Mouse (Mus musculus) hindbrain, postnatal 0 days (tissue): Measurements from ENCODE around the gene Adgrb3. TPM values are rescaled to one million over a fixed set of nuclear protein-coding genes. Genes with fewer than 3 reads are reported as not detected.
A peak's percentile ranks its signal among the peaks of the same experiment; 100 is the strongest.

Source experiments
- ATAC-seq: fragments of 200-750 bp; cut with Nextera tagmentation; 2 replicates; pipeline ENCODE4 v1.8.0; 2017; ENCODE audit warnings: mild to moderate bottlenecking, moderate TSS enrichment, moderate library complexity
- DNase-seq: peaks from one replicate; pipeline ENCODE4 v3.0.0-alpha.2; 2015; ENCODE audit warnings: low spot score
- H3K27ac ChIP-seq: fragments of 300-500 bp; sonication (generic); 2 replicates; pipeline ENCODE4 v1.5.1; 2014; ENCODE audit warnings: mild to moderate bottlenecking
- H3K27me3 ChIP-seq: fragments of 300-500 bp; sonication (generic); 2 replicates; pipeline ENCODE4 v1.6.1; 2014; ENCODE audit warnings: low read length, mixed read lengths; ENCODE audit not compliant: insufficient read depth
- H3K36me3 ChIP-seq: fragments of 300-500 bp; sonication (generic); 2 replicates; pipeline ENCODE4 v1.6.1; 2014; ENCODE audit warnings: low read length, mixed read lengths; ENCODE audit not compliant: insufficient read depth
- H3K4me1 ChIP-seq: fragments of 300-500 bp; sonication (generic); 2 replicates; pipeline ENCODE4 v1.6.1; 2014; ENCODE audit warnings: antibody characterized with exemption, low read length, mixed read lengths; ENCODE audit not compliant: insufficient read depth
- H3K4me2 ChIP-seq: fragments of 300-500 bp; sonication (generic); 2 replicates; pipeline ENCODE4 v1.6.1; 2014; ENCODE audit warnings: low read depth, mild to moderate bottlenecking, low read length, moderate library complexity, mixed read lengths
- H3K4me3 ChIP-seq: fragments of 300-500 bp; sonication (generic); 2 replicates; pipeline ENCODE4 v1.5.1; 2014; ENCODE audit warnings: low read length
- H3K9ac ChIP-seq: fragments of 300-500 bp; sonication (generic); replicated peaks from 2 replicates; pipeline ENCODE4 v1.6.1; 2014; ENCODE audit warnings: mild to moderate bottlenecking, low read length, moderate library complexity, mixed read lengths
- H3K9me3 ChIP-seq: fragments of 300-500 bp; sonication (generic); 2 replicates; pipeline ENCODE4 v1.6.1; 2016; ENCODE audit warnings: low read length, mixed read lengths
- CTCF ChIP-seq: IDR thresholded peaks from 2 replicates; pipeline ENCODE4 v1.5.1; 2016; ENCODE audit warnings: antibody characterized with exemption, control low read depth, low read depth
- WGBS: fragments of 180-500 bp; shearing (Covaris S2); extraction: QIAGEN DNeasy Blood & Tissue Kit; methylation state at CpG from one replicate; pipeline ENCODE4 v1.1.7; 2014; 5-methylcytosine and 5-hydroxymethylcytosine counted together
- polyA plus RNA-seq: library from polyadenylated mRNA; unstranded; fragments of >200 nt; fragmentation: Nextera tagmentation; extraction: Ambion mirVana; gene quantifications from 2 replicates; pipeline ENCODE4 v1.2.1, GENCODE M21; 2015
- total RNA-seq: library from RNA; depleted of rRNA; stranded (reverse); fragments of >200 nt; gene quantifications from 2 replicates; pipeline ENCODE4 v1.2.3, GENCODE M21; 2014

Adgrb3 gene
- total and polyA plus RNA-seq, 2 experiments from 2014 or later = 46.5 to 74.6 TPM

DNA sequence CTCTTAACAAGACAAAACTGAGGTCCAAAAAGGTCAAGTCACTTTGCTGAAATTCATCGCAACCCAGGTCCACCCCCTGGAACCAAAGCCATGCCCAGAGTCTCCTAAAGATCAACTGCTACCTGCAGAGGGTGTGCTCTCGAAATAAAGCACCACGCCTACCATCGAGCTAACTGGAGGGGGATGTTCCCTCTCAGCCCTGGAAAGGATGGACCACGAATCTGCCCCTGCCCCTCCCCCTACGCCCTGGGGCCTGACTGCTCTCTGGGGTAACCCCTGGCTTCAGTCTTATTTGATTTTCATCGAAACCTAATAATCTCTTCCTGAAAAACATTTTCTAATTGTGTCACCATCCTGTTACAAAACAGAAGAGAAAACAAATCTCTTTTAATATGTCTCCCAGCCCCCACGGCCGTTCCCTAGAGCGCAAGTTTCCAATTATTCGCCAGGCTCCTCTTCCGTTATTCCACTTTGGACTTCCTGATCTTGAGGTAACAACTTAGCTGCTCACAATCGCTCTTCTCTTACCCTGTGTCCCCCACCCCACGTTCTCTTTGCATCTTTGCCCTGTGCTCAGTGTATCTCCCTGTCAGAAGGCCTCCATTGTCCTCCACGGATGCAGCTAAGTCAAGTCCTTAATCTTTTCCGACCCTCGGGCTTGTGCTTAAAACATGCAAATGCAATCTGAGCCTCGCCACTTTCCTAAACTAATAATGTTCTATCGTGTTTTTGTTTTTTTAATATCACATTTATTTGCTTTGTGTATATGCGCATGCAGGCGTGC, 651.0 kb downstream of the Adgrb3 start:
- TF ChIP-seq CTCF = no peak
- Histone ChIP-seq H3K36me3 (no peaks in the 10 kb centered on the region), H3K27ac (peak overlapping the region; percentile 26; the same call in 1 of the 2 replicates), H3K4me3 (no peak overlapping the region), H3K4me2 (no peak overlapping the region), H3K27me3 (no peaks in the 10 kb centered on the region), H3K9me3 (no peaks in the 10 kb centered on the region), H3K9ac (no peak overlapping the region), H3K4me1 (peaks cover 11% of the 10 kb centered on the region)
- DNase-seq (no peak), ATAC-seq (no peak)
- WGBS = 42% methylated on average over 21 of the region's 21 CpGs

DNA sequence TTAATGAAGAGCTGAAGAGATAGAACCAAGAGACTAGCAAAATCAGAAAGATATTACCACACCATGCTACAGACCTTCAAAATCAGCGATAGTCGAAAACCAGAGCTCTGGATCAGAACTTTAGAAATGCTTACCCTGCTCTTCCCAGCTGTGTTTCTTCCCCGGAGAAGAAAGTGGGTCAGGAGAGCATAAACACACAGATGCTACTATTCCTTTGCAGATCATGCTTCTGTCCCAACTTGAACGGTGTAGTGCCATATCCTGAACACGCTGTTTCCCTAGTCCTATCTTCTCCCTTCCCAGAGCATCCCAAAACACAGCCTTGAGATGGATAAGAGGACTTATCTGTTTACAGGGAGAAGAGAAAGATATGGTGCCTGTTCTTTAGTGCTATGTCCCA, 662.4 kb downstream of the Adgrb3 start:
- no peaks in the 10 kb centered on the region for H3K9me3 ChIP-seq
- no peak for ATAC-seq
- 84% methylated on average over 5 of the region's 5 CpGs for WGBS
- no peak overlapping the region for H3K27ac ChIP-seq
- H3K9ac ChIP-seq = no peak overlapping the region
- H3K36me3 ChIP-seq = no peaks in the 10 kb centered on the region
- no peak for TF ChIP-seq CTCF
- no peak overlapping the region for H3K4me2 ChIP-seq
- no peak for DNase-seq
- no peaks in the 10 kb centered on the region for H3K4me1 ChIP-seq
- no peak overlapping the region for H3K4me3 ChIP-seq
- no peaks in the 10 kb centered on the region for H3K27me3 ChIP-seq

DNA sequence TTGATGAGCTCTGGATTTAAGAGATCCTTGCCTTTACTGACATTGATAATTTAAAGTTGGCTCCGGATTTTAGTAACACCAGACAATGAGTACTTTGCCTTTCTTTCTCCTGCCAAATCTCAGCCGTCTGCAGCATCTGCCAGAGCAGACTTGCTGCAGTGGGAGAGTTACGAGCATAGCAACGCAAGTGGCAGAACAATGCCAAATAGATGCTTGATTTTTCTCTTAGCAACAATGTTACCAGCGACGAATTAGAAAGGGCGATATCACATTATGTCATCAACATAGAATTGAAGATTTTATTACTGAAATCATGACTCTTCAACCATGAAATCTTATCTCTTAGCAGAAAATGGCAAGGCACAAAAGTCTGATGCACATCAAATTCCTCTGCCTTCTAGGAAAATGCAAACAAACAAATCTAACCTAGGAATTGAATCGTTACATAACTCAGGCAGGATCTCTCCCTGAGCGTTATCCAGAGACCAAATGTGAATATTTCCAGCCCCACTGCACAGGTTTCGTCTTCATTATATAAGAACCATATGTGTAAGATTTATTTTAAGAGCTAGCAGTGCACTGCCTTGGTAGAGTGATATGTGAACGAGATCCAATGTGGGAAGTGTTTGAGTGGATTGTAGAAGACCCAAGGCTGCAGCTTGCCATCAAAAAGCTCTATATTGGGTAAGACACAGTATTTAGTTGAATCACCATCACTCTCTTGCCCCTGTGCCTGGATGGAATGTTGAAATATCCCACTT, 663.3 kb downstream of the Adgrb3 start:
- Histone ChIP-seq H3K9me3 (no peaks in the 10 kb centered on the region), H3K27ac (peak overlapping the region; percentile 69), H3K36me3 (no peaks in the 10 kb centered on the region), H3K4me3 (no peak overlapping the region), H3K4me2 (peak overlapping the region; percentile 28), H3K9ac (no peak overlapping the region), H3K4me1 (no peaks in the 10 kb centered on the region), H3K27me3 (no peaks in the 10 kb centered on the region)
- TF ChIP-seq CTCF = no peak
- ATAC-seq (peak; percentile 64; the same call in 1 of the 2 replicates), DNase-seq (peak; percentile 66)
- 21% methylated on average over 11 of the region's 11 CpGs for WGBS

- no peak overlapping the region for H3K9ac ChIP-seq
- DNase-seq = no peak
- 78% methylated on average over 6 of the region's 6 CpGs for WGBS
Observed at GRCm38 (mm10) chr1:25163561-25163960, 665.9 kb downstream of the Adgrb3 start.

DNA sequence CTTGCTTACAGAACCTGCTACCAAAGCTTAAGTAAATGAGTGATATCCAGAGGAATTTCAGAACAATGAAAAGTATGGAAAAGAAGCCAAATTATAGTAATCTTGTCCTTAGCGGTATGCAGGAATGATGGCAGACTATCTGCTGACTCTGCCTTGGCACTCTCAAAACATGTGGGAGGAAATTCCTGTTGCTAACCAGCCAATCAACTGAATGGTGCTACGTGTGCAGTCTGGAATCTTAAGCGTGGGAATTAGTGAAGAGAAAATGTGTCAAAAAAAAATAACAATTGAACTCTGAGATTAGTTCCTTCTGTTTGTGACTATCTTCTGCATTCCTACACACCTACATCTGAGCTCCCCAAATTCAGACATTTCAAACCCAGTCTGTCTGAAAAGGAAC, 683.3 kb downstream of the Adgrb3 start:
- no peaks in the 10 kb centered on the region for H3K27me3 ChIP-seq
- H3K27ac ChIP-seq = no peak overlapping the region
- no peak overlapping the region for H3K4me3 ChIP-seq
- no peak overlapping the region for H3K4me2 ChIP-seq
- ATAC-seq (no peak), DNase-seq (no peak)
- WGBS = 69% methylated on average over 3 of the region's 3 CpGs
- TF ChIP-seq CTCF = no peak
- no peak overlapping the region for H3K9ac ChIP-seq
- no peaks in the 10 kb centered on the region for H3K36me3 ChIP-seq
- no peaks in the 10 kb centered on the region for H3K9me3 ChIP-seq
- no peaks in the 10 kb centered on the region for H3K4me1 ChIP-seq

More at GRCm38 (mm10) chr1:25163561-25163960, 665.9 kb downstream of the Adgrb3 start:
- no peak for ATAC-seq
- Histone ChIP-seq H3K9me3 (no peaks in the 10 kb centered on the region), H3K4me2 (no peak overlapping the region), H3K36me3 (no peaks in the 10 kb centered on the region), H3K4me1 (no peaks in the 10 kb centered on the region), H3K4me3 (no peak overlapping the region), H3K27me3 (no peaks in the 10 kb centered on the region), H3K27ac (no peak overlapping the region)
- no peak for TF ChIP-seq CTCF

DNA sequence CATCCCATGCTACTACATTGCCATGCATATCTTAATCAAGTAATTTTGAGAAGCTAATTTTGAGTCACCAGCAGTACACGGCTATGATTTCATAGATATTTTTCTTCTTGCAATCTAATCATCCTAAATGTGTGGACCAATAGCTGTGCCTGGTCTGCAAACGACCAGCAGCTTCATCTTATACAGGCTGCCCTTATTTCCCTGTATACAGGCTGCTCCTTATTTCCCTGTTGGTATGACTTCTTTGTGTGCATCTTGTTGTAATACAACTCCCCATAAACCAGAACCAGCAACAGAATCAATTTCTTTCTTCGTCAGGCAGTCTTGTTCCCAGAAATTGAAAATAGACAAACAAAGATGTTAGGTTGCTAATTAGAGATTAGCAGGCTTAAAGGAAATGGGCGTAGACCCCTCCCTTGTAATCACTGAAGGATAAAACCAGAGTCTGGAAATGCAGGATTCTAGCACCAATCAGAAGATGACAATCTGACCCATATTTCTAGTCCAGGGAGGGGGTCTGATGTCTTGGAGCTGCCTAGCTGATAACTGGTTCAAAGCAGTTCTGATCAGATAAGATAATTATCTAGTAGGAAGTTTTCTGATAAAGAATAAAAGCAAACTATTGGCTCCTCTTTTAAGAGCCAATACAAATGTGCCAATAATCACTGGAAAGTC, 697.2 kb downstream of the Adgrb3 start:
- Histone ChIP-seq H3K27me3 (no peaks in the 10 kb centered on the region), H3K4me2 (no peak overlapping the region), H3K27ac (no peak overlapping the region), H3K36me3 (no peaks in the 10 kb centered on the region), H3K9me3 (no peaks in the 10 kb centered on the region), H3K4me3 (no peak overlapping the region), H3K9ac (no peak overlapping the region), H3K4me1 (no peaks in the 10 kb centered on the region)
- DNase-seq (no peak), ATAC-seq (peak; percentile 53)
- WGBS = 50% methylated on average over 4 of the region's 4 CpGs
- no peak for TF ChIP-seq CTCF
